ENCODE assay signal across 8 mouse cellular contexts in genomic region chr7:27448421-27449206, GRCm38 (mm10). TPM values are rescaled to one million over a fixed set of nuclear protein-coding genes. Genes with fewer than 3 reads are reported as not detected.
DNase-seq lines count a peak whose midpoint lies in the region; ATAC-seq and TF ChIP-seq lines count a peak whose summit lies in the region.

No protein-coding gene starts in this region.

- H3K4me1 ChIP-seq in lung, adult 2 months (ENCODE audit: control insufficient read depth, insufficient read depth, low read length), result peaks cover 9% of the 10 kb centered on the region; the same call in 1 of the 2 replicates
- 0 out of 2 replicates have a peak, but pooled peaks cover 6% of the 10 kb centered on the region for H3K4me1 ChIP-seq in forebrain, embryonic 14.5 days (ENCODE audit: control insufficient read depth, insufficient read depth, low read length)
- H3K4me1 ChIP-seq in intestine, embryonic 14.5 days (replicated peaks; ENCODE audit: control insufficient read depth, insufficient read depth, low read length), result peaks cover 14% of the 10 kb centered on the region
- H3K4me1 ChIP-seq in stomach, embryonic 14.5 days (ENCODE audit: control insufficient read depth, insufficient read depth, low read length), result peaks cover 13% of the 10 kb centered on the region; the same call in 1 of the 2 replicates

- DNase-seq in lung, adult 2 months, result peak; percentile 32
- no peak for DNase-seq in lung, postnatal 10 days
- DNase-seq in c-Kit-positive CD71-positive TER-119-positive erythroid progenitor cells, embryonic 14.5 days (ENCODE audit: low spot score), result peak; percentile 93
- DNase-seq in forebrain, embryonic 14.5 days (ENCODE audit: low spot score), result peak; percentile 17
- no peak for DNase-seq in intestine, embryonic 14.5 days (ENCODE audit: low spot score)
- DNase-seq in lung, postnatal 36 days, result peak; percentile 22
- DNase-seq in adrenal gland, adult 2 months, result no peak

- ATAC-seq in forebrain, embryonic 14.5 days, result no peak
- no peak; the same call in 1 of the 2 replicates for ATAC-seq in intestine, embryonic 14.5 days (replicated peaks; ENCODE audit: low FRiP score, low TSS enrichment, low read depth)
- ATAC-seq in stomach, embryonic 14.5 days (ENCODE audit: insufficient number of reproducible peaks, insufficient read depth, low FRiP score, low read depth), result peak; percentile 4; the same call in 1 of the 2 replicates

- H3K36me3 ChIP-seq in forebrain, embryonic 14.5 days (ENCODE audit: control insufficient read depth, insufficient read depth, low read length), result no peaks in the 10 kb centered on the region
- no peaks in the 10 kb centered on the region for H3K36me3 ChIP-seq in intestine, embryonic 14.5 days (ENCODE audit: control insufficient read depth, insufficient read depth, low read length)
- no peaks in the 10 kb centered on the region for H3K36me3 ChIP-seq in stomach, embryonic 14.5 days (ENCODE audit: control insufficient read depth, insufficient read depth, low read length)

- H3K4me2 ChIP-seq in forebrain, embryonic 14.5 days (ENCODE audit: low read length), result peak overlapping the region; percentile 86
- peak overlapping the region; percentile 92 for H3K4me2 ChIP-seq in intestine, embryonic 14.5 days (ENCODE audit: low read length)
- peak overlapping the region; percentile 93 for H3K4me2 ChIP-seq in stomach, embryonic 14.5 days (replicated peaks; ENCODE audit: low read depth, low read length)

- TF ChIP-seq CTCF in lung, adult 2 months (IDR thresholded peaks at IDR 0.05; ENCODE audit: insufficient read depth, low read length), result no peak

- H3K9ac ChIP-seq in forebrain, embryonic 14.5 days (ENCODE audit: low read length), result 0 out of 2 replicates have a peak overlapping the region, but pooled peaks have one; percentile 52
- H3K9ac ChIP-seq in intestine, embryonic 14.5 days (ENCODE audit: low read length), result peak overlapping the region; percentile 56
- H3K9ac ChIP-seq in stomach, embryonic 14.5 days (replicated peaks; ENCODE audit: low read depth, low read length), result peak overlapping the region; percentile 57

- no peak for TF ChIP-seq POLR2A in lung, adult 2 months (IDR thresholded peaks at IDR 0.05; ENCODE audit: borderline replicate concordance, extremely low read depth, low read depth, low read length)

- 48% methylated on average over 15 of the region's 15 CpGs for WGBS in lung, adult 2 months
- WGBS in forebrain, embryonic 14.5 days, result 61% methylated on average over 15 of the region's 15 CpGs
- 56% methylated on average over 15 of the region's 15 CpGs for WGBS in intestine, embryonic 14.5 days
- 47% methylated on average over 15 of the region's 15 CpGs for WGBS in stomach, embryonic 14.5 days

- H3K9me3 ChIP-seq in forebrain, embryonic 14.5 days (replicated peaks; ENCODE audit: control insufficient read depth, low read length), result no peaks in the 10 kb centered on the region
- no peaks in the 10 kb centered on the region for H3K9me3 ChIP-seq in intestine, embryonic 14.5 days (ENCODE audit: control insufficient read depth, low read length)
- H3K9me3 ChIP-seq in stomach, embryonic 14.5 days (ENCODE audit: control insufficient read depth, low read depth, low read length), result no peaks in the 10 kb centered on the region

- no peak overlapping the region for H3K27ac ChIP-seq in forebrain, embryonic 14.5 days (ENCODE audit: low read depth, low read length)
- no peak overlapping the region for H3K27ac ChIP-seq in intestine, embryonic 14.5 days (ENCODE audit: low read depth)
- no peak overlapping the region; the same call in 1 of the 2 replicates for H3K27ac ChIP-seq in stomach, embryonic 14.5 days (ENCODE audit: low read length)

- H3K27me3 ChIP-seq in forebrain, embryonic 14.5 days (replicated peaks; ENCODE audit: control insufficient read depth, insufficient read depth, low read length), result peaks cover 17% of the 10 kb centered on the region; the same call in 1 of the 2 replicates
- H3K27me3 ChIP-seq in intestine, embryonic 14.5 days (replicated peaks; ENCODE audit: control insufficient read depth, insufficient read depth, low read length), result peaks cover 30% of the 10 kb centered on the region
- 0 out of 2 replicates have a peak, but pooled peaks cover 5% of the 10 kb centered on the region for H3K27me3 ChIP-seq in stomach, embryonic 14.5 days (ENCODE audit: control insufficient read depth, insufficient read depth, low read length)

- H3K4me3 ChIP-seq in lung, adult 2 months (replicated peaks; ENCODE audit: extremely low read depth, low read depth, low read length), result peak overlapping the region; percentile 88
- H3K4me3 ChIP-seq in forebrain, embryonic 14.5 days (ENCODE audit: low read depth, low read length), result peak overlapping the region; percentile 42
- peak overlapping the region; percentile 48 for H3K4me3 ChIP-seq in intestine, embryonic 14.5 days (ENCODE audit: low read depth, low read length)
- H3K4me3 ChIP-seq in stomach, embryonic 14.5 days (ENCODE audit: low read depth, low read length), result peak overlapping the region; percentile 59

RNA-seq across cellular contexts. Expression of gene Blvrb, which starts 0.8 kb away (rescaled TPM):
- polyA plus RNA-seq in lung, adult 2 months (2012; rRNA removed), result 71.6 and 78.8 TPM in 2 replicates
- 22.4 and 23.7 TPM in 2 replicates for polyA plus RNA-seq in forebrain, embryonic 14.5 days (2014; fragmentation: Nextera tagmentation; extraction: Ambion mirVana)
- polyA plus RNA-seq in intestine, embryonic 14.5 days (2014; fragmentation: Nextera tagmentation; extraction: Ambion mirVana), result 52.3 and 54.0 TPM in 2 replicates
- 67.3 and 78.3 TPM in 2 replicates for polyA plus RNA-seq in stomach, embryonic 14.5 days (2014; fragmentation: Nextera tagmentation; extraction: Ambion mirVana)
- 10 to 100 TPM; 48.4 to 51.1 TPM for total RNA-seq in adrenal gland, adult 2 months (2021)
- 70.2 and 86.2 TPM in 2 replicates for polyA plus RNA-seq in adrenal gland, adult 2 months (2012; rRNA removed)

RNA-seq across cellular contexts. Expression of gene Sptbn4, which starts 1.1 kb away (rescaled TPM):
- polyA plus RNA-seq in lung, adult 2 months (2012; rRNA removed), result 0.05 and 0.13 TPM in 2 replicates
- polyA plus RNA-seq in forebrain, embryonic 14.5 days (2014; fragmentation: Nextera tagmentation; extraction: Ambion mirVana), result 1.6 and 1.7 TPM in 2 replicates
- polyA plus RNA-seq in intestine, embryonic 14.5 days (2014; fragmentation: Nextera tagmentation; extraction: Ambion mirVana), result 0.34 and 0.48 TPM in 2 replicates
- polyA plus RNA-seq in stomach, embryonic 14.5 days (2014; fragmentation: Nextera tagmentation; extraction: Ambion mirVana), result 0.64 and 1.00 TPM in 2 replicates
- 1 to 10 TPM; 1.5 to 1.9 TPM for total RNA-seq in adrenal gland, adult 2 months (2021)
- polyA plus RNA-seq in adrenal gland, adult 2 months (2012; rRNA removed), result 0.84 and 2.3 TPM in 2 replicates

RNA-seq across cellular contexts. Expression of gene Sertad3, which starts 25.0 kb away (rescaled TPM):
- 10.2 and 10.5 TPM in 2 replicates for polyA plus RNA-seq in lung, adult 2 months (2012; rRNA removed)
- 12.5 and 14.2 TPM in 2 replicates for polyA plus RNA-seq in forebrain, embryonic 14.5 days (2014; fragmentation: Nextera tagmentation; extraction: Ambion mirVana)
- polyA plus RNA-seq in intestine, embryonic 14.5 days (2014; fragmentation: Nextera tagmentation; extraction: Ambion mirVana), result 25.2 and 29.0 TPM in 2 replicates
- polyA plus RNA-seq in stomach, embryonic 14.5 days (2014; fragmentation: Nextera tagmentation; extraction: Ambion mirVana), result 29.5 and 32.9 TPM in 2 replicates
- 10 to 100 TPM; 11.6 to 21.0 TPM for total RNA-seq in adrenal gland, adult 2 months (2021)
- 20.0 and 20.9 TPM in 2 replicates for polyA plus RNA-seq in adrenal gland, adult 2 months (2012; rRNA removed)

RNA-seq across cellular contexts. Expression of gene Sertad1, which starts 38.1 kb away (rescaled TPM):
- polyA plus RNA-seq in lung, adult 2 months (2012; rRNA removed), result 50.7 and 56.1 TPM in 2 replicates
- polyA plus RNA-seq in forebrain, embryonic 14.5 days (2014; fragmentation: Nextera tagmentation; extraction: Ambion mirVana), result 8.6 and 9.7 TPM in 2 replicates
- polyA plus RNA-seq in intestine, embryonic 14.5 days (2014; fragmentation: Nextera tagmentation; extraction: Ambion mirVana), result 33.9 and 38.4 TPM in 2 replicates
- 33.6 and 35.5 TPM in 2 replicates for polyA plus RNA-seq in stomach, embryonic 14.5 days (2014; fragmentation: Nextera tagmentation; extraction: Ambion mirVana)
- total RNA-seq in adrenal gland, adult 2 months (2021), result 10 to 100 TPM; 17.9 to 25.6 TPM
- 57.7 and 60.5 TPM in 2 replicates for polyA plus RNA-seq in adrenal gland, adult 2 months (2012; rRNA removed)

RNA-seq across cellular contexts. Expression of gene Prx, which starts 50.5 kb away (rescaled TPM):
- 62.0 and 67.4 TPM in 2 replicates for polyA plus RNA-seq in lung, adult 2 months (2012; rRNA removed)
- 0.55 and 0.73 TPM in 2 replicates for polyA plus RNA-seq in forebrain, embryonic 14.5 days (2014; fragmentation: Nextera tagmentation; extraction: Ambion mirVana)
- 1.5 and 1.6 TPM in 2 replicates for polyA plus RNA-seq in intestine, embryonic 14.5 days (2014; fragmentation: Nextera tagmentation; extraction: Ambion mirVana)
- 1.4 and 1.5 TPM in 2 replicates for polyA plus RNA-seq in stomach, embryonic 14.5 days (2014; fragmentation: Nextera tagmentation; extraction: Ambion mirVana)
- 1 to 10 TPM; 1.4 to 4.0 TPM for total RNA-seq in adrenal gland, adult 2 months (2021)
- polyA plus RNA-seq in adrenal gland, adult 2 months (2012; rRNA removed), result 2.0 and 2.2 TPM in 2 replicates

Comparison
In these comparisons a context has a peak if more than half of its experiments do, and no peak if none do; other contexts are left out.
1. DNase-seq: peak in lung, adult 2 months (single experiment), c-Kit-positive CD71-positive TER-119-positive erythroid progenitor cells, embryonic 14.5 days (single experiment), forebrain, embryonic 14.5 days (single experiment) and lung, postnatal 36 days (single experiment); none in lung, postnatal 10 days (single experiment), intestine, embryonic 14.5 days (single experiment) and adrenal gland, adult 2 months (single experiment).
2. Peak in every context shown above with its lines, with median percentiles within 50 percentile points of each other: H3K4me3 ChIP-seq, H3K4me2 ChIP-seq and H3K9ac ChIP-seq.